Mouse (Mus musculus) right cerebral cortex, adult 2 months (tissue): ENCODE results near the gene Ncapg.
"Not testable (repeated sequence)": the region's sequence is repeated elsewhere in the genome, so short reads cannot be mapped to it uniquely, and the experiment has no call there.

Source experiments
- DNase-seq, 2 experiments: peaks; one replicate each; pipeline ENCODE4 v3.0.0; 2021 to 2022; ENCODE audit warnings: low spot score in 2 of 2

Gene Ncapg

DNA sequence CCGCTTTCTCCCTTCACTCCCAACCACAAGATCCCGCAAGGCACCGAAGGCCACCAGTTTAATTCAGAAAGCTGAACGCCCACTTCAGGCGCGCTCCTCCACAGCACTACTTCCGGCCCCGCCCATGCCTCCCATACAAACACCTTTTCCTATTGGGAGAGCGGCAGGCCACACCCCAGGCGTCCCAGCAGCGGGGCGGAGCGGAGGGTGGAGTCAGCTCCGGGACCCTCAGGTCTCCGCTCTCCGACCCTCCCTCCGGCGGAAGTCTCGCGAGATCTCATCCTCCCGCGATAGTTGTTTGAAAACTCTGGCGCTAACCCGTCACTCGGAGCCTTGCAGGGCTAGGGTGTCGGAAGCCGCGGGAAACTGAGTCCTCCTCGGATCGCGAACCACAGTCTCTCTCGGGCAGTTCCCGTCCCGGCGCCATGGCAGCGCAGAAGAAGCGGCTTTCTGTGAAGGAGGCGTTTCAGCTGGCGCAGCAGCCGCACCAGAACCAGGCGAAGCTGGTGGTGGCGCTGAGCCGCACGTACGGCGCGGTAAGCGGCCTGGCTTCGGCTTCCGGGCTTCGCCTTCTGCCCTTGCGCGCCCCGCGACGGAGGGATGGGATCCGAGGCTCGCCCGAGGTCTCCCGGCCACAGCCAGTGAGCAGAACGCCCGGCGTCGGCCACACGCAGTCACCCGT lies at the start of gene Ncapg:
Ncapg (plus strand) TSS at position 322 of the 682 bp plus-strand sequence.
- DNase-seq: peak; percentile 97 to 100

DNA sequence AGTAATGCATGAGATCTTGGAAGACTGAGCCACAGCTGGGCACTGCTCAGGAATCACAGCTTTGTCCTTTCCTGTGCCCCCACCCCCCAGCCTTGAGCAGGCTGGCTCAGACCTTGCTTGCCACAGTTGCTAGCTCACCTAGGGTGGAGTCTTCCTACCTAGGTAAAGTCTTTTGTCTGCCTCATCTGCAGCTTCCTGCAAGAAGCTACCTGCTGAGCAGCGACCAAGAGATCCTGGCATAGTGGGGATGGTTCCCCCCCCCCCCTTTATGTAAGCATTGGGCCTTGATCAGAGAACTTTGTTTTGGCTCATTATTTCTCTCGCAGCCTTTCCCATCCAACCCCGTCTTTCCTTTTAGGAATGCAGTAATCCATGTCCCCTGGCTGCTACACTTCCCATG lies 48.2 kb upstream of the Ncapg start:
- no peak for DNase-seq

- DNase-seq: no peak
Measured at GRCm38 (mm10) chr5:45627771-45628170, 41.9 kb upstream of the Ncapg start.

- DNase-seq: no peak
Measured at GRCm38 (mm10) chr5:45629470-45629869, 40.2 kb upstream of the Ncapg start.

DNA sequence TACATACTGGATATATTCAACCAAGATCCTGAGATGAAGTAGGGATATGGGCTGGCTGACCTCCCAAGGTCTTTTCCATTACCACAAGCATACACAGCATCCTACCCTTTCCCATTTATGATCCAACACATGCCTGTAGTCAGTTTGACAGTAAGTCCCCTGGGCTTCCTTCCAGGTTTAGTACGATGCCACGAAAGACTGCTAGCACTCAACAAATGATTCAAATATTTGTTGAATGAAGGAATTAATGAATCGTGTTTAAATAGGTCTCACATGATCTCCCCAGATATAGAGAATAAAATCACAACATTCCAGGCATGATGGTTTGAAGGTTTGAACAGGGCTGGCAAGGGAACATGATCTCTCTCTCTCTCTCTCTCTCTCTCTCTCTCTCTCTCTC lies 31.3 kb upstream of the Ncapg start:
- peak in 1 of 2 experiments; percentile 26 for DNase-seq

- DNase-seq: peak; percentile 84
Measured at GRCm38 (mm10) chr5:45638806-45639714, 30.7 kb upstream of the Ncapg start, which contains the start of gene Fam184b. TSS of gene Fam184b (minus strand) at chr5:45639614.

DNA sequence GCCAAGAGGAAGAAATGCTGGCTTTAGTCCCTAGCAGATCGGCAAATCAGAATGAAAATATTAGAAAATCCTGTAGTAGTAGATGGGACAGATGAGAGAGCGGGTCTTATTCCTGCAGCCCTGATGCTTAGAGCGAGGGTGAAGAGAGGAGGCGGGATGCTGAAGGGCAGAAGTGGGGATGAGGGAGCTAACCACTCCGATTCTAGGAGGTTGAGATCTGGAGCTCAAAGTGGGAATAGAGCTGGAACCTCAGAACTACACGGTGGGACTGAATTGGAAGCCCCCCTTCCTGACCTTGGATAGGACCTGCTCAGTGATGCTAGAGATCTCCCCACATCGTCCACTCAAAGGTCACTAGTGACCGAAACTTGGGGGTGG lies 30.0 kb upstream of the Ncapg start:
- DNase-seq: peak in 1 of 2 experiments; percentile 31

DNA sequence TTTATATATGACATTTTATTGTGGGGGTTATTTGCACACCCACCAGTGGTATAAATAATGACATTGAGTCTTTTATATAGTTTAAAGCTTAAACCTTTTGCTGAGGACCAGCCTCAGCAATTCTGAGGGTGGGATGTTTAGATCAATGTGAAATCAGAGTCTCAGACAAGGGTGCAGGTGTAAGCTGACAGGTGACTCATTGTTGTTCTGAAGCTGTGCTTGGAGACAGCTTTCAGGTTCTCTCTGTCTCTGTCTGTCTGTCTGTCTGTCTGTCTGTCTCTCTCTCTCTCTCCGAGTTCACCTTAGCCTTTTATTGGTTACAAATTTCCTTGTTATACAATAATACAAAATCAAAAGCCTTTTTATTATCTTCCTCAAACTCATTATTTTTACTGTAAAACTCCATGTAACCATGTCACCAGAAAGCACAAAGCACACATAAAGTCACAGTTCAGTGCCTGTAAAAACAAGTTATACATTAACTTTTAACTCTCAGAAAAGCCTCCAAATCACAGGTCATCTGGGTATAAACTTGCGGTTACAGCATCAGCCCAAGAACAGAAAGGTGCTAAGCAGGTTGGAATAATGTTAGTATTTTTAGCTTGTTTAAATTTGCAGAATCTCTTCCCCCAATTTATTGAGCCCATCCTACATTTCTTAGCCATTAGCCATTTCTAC lies 18.6 kb upstream of the Ncapg start:
- no peak for DNase-seq

DNA sequence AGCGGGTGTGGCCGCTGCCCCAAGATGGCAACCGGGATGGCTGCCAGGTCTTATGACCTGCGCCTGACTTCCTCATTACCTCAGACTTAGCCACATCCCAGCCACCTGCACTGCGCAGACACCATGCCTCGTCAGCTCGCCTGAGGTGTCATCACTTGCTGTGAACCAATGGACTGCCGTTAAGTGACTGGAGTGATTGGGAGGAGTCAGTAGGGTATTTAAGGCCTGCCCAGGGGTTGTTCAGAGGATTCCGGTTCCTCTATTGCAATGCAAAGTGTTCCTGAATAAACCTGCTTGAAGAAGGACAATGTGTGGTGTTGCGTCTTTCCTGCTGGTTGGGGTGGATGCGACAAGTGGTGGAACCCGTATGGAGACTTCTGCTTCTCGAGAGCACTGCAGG lies 11.3 kb upstream of the Ncapg start:
- not testable (repeated sequence) for DNase-seq

- DNase-seq: no peak
Measured at GRCm38 (mm10) chr5:45668324-45668723, 1.4 kb upstream of the Ncapg start.

- DNase-seq: peak; percentile 5 to 18
Measured at GRCm38 (mm10) chr5:45668831-45669230, 888 bp upstream of the Ncapg start.

- peak in 1 of 2 experiments; percentile 41 for DNase-seq
Measured at GRCm38 (mm10) chr5:45669234-45669597, 503 bp upstream of the Ncapg start.

GRCm38 (mm10) chr5:45670280-45670670 lies 556 bp downstream of the Ncapg start:
- no peak for DNase-seq

- DNase-seq: no peak
Measured at GRCm38 (mm10) chr5:45670894-45671494, 1.3 kb downstream of the Ncapg start.

GRCm38 (mm10) chr5:45675032-45675431 lies 5.3 kb downstream of the Ncapg start:
- DNase-seq: no peak

DNA sequence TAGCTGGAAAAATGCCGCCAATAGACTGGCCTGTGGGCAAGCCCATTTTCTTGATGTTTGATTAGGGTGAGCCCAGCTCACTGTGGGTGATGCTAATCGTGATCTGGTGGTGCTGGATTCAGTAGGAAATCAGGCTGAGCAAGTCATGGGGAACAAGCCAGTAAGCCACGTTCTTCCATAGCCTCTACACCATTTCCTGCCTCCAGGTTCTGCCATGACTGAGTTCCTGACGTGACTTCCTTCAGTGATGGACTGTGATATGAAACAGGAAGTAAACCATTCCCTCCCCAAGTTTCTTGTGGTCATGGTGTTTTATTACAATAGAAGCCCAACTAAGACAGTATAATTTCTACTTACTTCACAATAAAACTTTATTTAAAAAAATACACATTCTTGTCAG lies 7.9 kb downstream of the Ncapg start:
- DNase-seq: no peak

GRCm38 (mm10) chr5:45679955-45680354 lies 10.2 kb downstream of the Ncapg start:
- DNase-seq: no peak

DNA sequence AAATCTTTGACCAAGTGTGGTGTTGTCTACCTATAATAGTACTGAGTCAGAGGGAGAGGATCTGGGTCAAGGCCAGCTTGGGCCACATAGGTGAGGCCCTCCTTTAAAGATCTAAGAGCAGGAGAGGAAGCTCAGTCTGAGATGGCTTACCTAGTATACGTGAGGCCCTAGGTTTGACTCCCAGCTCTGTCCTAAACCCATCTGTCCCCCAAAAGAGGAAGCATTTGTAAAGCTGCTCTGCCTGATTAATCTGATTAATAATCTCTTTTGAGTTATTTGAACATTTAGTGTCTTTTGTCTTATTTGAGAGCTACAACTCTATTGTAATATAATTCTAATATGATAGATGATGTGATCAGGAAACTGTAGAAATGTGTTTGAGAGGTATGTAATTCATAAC lies 13.7 kb downstream of the Ncapg start:
- DNase-seq: no peak

- DNase-seq: no peak
Measured at GRCm38 (mm10) chr5:45685243-45685642, 15.5 kb downstream of the Ncapg start.

DNA sequence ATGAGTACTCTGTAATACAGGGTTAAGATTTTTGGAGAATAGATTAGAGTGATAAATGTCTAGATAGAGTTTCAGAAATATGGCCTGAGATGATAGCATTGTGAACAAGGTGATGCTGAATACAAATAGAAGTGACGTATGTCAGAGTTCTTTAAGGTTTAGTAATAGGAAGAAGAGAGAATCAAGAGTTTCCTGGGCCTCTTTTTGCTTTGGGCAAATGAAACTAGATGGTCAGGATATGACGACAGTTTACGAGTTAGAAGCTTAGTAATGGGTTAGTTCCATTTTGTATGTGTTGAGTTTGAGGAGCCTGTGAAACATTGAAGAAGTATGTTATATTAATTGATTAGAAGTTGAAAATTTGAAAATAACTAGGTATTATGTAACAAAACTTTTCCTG lies 16.5 kb downstream of the Ncapg start:
- DNase-seq: no peak

DNA sequence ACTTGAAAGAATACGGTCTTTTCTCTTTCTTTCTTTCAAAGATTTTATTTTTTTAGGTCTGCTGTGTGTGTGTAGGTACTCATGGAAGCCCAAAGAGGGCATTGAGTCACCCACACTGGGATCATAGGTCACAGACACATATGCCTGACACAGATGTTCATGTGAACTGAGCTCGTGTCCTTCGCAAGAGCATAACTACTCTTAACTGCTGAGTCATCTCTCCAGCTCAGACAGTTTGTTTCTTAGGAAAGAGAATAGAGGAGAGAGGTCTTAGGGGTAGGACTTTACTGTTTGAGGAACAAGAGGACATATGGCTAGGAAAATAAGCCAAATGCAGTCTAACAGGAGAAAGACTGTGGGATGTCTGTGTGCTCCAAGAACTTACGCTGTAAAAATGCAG lies 19.4 kb downstream of the Ncapg start:
- DNase-seq: no peak

- no peak for DNase-seq
Measured at GRCm38 (mm10) chr5:45690802-45691201, 21.1 kb downstream of the Ncapg start.
